Mouse (Mus musculus): Measurements from ENCODE around the gene Galnt4.

Gene Galnt4

GRCm38 (mm10) chr10:99115471-99116236, 7.7 kb downstream of the Galnt4 start:
- no peak for DNase-seq (ENCODE audit: low spot score in 2 of 2)

- DNase-seq (ENCODE audit: low spot score in 2 of 2) = no peak
Observed at GRCm38 (mm10) chr10:99116237-99116632, 8.3 kb downstream of the Galnt4 start.

- DNase-seq (ENCODE audit: low spot score in 2 of 2) = peak in 1 of 2 experiments; percentile 3
Observed at GRCm38 (mm10) chr10:99116650-99117615, 9.0 kb downstream of the Galnt4 start.

- peak in 1 of 2 experiments; percentile 0 for DNase-seq (ENCODE audit: low spot score in 2 of 2)
Observed at GRCm38 (mm10) chr10:99117876-99118275, 9.9 kb downstream of the Galnt4 start.

GRCm38 (mm10) chr10:99118697-99119096, 10.7 kb downstream of the Galnt4 start:
- no peak for DNase-seq (ENCODE audit: low spot score in 2 of 2)

GRCm38 (mm10) chr10:99119471-99119870, 11.5 kb downstream of the Galnt4 start:
- DNase-seq (ENCODE audit: low spot score in 2 of 2) = no peak

GRCm38 (mm10) chr10:99126225-99126624, 18.3 kb downstream of the Galnt4 start, which contains the start of gene Phxr2:
Phxr2 (minus strand) TSS chr10:99126325.
- no peak for DNase-seq (ENCODE audit: low spot score in 2 of 2)

- DNase-seq (ENCODE audit: low spot score in 2 of 2) = peak in 1 of 2 experiments; percentile 72
Observed at GRCm38 (mm10) chr10:99126954-99127353, 19.0 kb downstream of the Galnt4 start.

- DNase-seq (ENCODE audit: low spot score in 2 of 2) = peak in 1 of 2 experiments; percentile 56
Observed at GRCm38 (mm10) chr10:99127691-99128261, 19.8 kb downstream of the Galnt4 start.

GRCm38 (mm10) chr10:99130611-99131010, 22.7 kb downstream of the Galnt4 start:
- DNase-seq (ENCODE audit: low spot score in 2 of 2) = peak in 1 of 2 experiments; percentile 35

GRCm38 (mm10) chr10:99131298-99131697, 23.3 kb downstream of the Galnt4 start:
- DNase-seq (ENCODE audit: low spot score in 2 of 2) = no peak

GRCm38 (mm10) chr10:99132189-99132588, 24.2 kb downstream of the Galnt4 start:
- peak in 1 of 2 experiments; percentile 39 for DNase-seq (ENCODE audit: low spot score in 2 of 2)

GRCm38 (mm10) chr10:99132595-99133272, 24.8 kb downstream of the Galnt4 start:
- DNase-seq (ENCODE audit: low spot score in 2 of 2) = no peak

- DNase-seq (ENCODE audit: low spot score in 2 of 2) = peak in 1 of 2 experiments; percentile 48
Observed at GRCm38 (mm10) chr10:99133321-99133875, 25.4 kb downstream of the Galnt4 start.

GRCm38 (mm10) chr10:99136337-99136736, 28.4 kb downstream of the Galnt4 start:
- DNase-seq (ENCODE audit: low spot score in 2 of 2) = no peak

- DNase-seq (ENCODE audit: low spot score in 2 of 2) = no peak
Observed at GRCm38 (mm10) chr10:99145611-99146010, 37.7 kb downstream of the Galnt4 start.

GRCm38 (mm10) chr10:99146596-99146995, 38.6 kb downstream of the Galnt4 start:
- DNase-seq (ENCODE audit: low spot score in 2 of 2) = no peak

- no peak for DNase-seq (ENCODE audit: low spot score in 2 of 2)
Observed at GRCm38 (mm10) chr10:99150016-99150415, 42.1 kb downstream of the Galnt4 start.

- DNase-seq (ENCODE audit: low spot score in 2 of 2) = no peak
Observed at GRCm38 (mm10) chr10:99151580-99151979, 43.6 kb downstream of the Galnt4 start.

- DNase-seq (ENCODE audit: low spot score in 2 of 2) = peak in 1 of 2 experiments; percentile 72
Observed at GRCm38 (mm10) chr10:99152063-99152462, 44.1 kb downstream of the Galnt4 start.

GRCm38 (mm10) chr10:99154635-99155034, 46.7 kb downstream of the Galnt4 start:
- DNase-seq (ENCODE audit: low spot score in 2 of 2) = no peak

All from spleen, postnatal 10 days (tissue).